Mouse (Mus musculus) embryo, embryonic 11.5 days (tissue): ENCODE results near the gene Pcmt1.
"Not testable (repeated sequence)": the region's sequence is repeated elsewhere in the genome, so short reads cannot be mapped to it uniquely, and the experiment has no call there.

Source experiments
- DNase-seq: peaks from one replicate; pipeline ENCODE4 v3.0.0-alpha.2; 2012; ENCODE audit warnings: low read depth, low spot score

Pcmt1 gene

DNA sequence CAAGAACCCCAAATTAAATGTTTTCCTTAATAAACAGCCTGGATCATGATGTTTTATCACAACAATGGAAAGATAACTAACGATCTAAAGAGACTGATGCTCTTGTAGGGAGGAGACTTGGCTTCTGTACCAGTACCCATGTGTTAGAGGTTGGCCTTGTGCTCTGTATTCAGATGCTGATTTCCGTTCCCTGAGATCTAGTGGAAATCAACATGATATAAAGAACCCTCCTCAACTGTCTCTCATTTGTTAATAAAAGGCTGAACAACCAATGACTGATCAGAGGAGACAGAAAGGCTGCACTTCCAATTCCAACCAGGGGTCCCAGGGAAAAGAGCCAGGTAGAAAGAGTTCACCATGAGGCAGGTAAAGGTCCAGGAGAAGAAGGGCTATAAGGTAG, 35.0 kb downstream of the Pcmt1 start:
- DNase-seq = no peak

GRCm38 (mm10) chr10:7640366-7640765, 40.6 kb downstream of the Pcmt1 start:
- DNase-seq = no peak

DNA sequence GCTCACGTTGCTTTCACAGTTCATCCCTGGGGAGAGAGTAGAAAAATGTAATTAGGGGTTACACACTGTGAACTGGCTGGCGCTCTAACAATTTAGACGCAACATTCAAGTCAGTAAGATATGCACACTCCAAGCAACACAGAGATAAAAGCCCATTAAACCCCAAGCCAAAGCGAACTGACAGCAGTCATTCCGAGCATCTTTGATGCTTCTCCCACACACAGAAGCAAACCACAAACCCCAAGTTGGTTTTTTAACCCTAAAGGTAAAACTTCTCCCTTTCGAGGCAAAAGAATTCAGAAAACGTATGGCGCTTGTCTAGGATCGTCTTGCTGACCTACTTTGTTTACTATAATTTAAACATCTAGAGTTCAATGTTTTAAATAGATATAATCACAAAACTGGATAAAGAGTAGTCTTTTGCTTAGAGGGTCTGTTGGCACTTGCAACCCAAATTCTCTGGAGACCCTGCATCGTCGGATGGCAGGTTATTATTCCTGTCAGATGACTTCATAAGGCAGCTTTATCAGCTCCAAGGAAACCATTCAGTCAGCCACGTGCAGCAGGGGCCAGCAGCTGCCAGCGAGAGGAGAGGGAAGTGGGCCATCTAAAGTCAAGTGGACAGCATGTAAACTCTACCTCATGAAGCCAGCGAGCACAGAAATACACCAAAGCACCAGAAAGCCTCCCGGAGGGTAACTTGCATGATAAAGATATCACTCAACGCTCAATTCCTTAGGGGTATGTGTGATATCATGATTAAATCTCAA, 49.8 kb downstream of the Pcmt1 start:
- no peak for DNase-seq

DNA sequence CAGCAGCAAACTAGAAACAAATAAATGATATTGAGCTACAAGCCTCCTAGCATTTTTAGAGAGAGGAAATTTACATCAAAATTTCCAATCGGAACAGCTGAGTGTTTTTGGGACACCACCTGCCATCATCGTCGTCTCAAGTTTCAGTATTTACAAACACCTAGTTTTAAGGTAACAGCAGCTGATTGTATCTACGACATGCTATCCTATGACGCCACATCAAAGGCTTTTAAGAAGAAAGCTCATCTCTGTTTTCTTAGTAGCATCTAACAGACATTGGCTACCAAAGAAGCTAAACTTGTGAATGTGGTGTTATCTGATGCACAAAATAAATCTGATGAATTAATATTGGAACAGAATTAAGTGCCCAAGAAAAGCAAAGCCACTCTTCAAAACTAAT, 50.6 kb downstream of the Pcmt1 start:
- DNase-seq = no peak

- DNase-seq = no peak
Observed at GRCm38 (mm10) chr10:7629092-7629491, 51.8 kb downstream of the Pcmt1 start.

- no peak for DNase-seq
Observed at GRCm38 (mm10) chr10:7623861-7624518, 56.9 kb downstream of the Pcmt1 start.

DNA sequence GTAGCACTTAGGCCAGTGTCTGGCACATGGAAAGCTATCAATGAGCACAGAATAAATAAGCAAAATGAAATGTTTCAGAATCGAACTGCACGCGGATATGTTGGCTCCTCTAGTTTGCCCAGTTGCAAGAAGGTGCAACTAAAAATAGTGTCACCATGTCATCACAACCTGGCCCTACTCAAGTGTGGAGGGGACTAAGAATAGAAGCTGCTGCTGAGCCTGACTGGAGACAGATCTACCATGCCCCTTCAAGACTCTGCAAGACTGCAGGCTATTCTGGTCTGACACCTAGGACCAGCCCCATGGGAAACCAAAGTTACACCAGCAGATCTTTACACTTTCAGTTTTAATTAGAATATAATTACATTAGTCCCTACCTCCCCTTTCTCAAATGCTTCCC, 58.6 kb downstream of the Pcmt1 start:
- no peak for DNase-seq

DNA sequence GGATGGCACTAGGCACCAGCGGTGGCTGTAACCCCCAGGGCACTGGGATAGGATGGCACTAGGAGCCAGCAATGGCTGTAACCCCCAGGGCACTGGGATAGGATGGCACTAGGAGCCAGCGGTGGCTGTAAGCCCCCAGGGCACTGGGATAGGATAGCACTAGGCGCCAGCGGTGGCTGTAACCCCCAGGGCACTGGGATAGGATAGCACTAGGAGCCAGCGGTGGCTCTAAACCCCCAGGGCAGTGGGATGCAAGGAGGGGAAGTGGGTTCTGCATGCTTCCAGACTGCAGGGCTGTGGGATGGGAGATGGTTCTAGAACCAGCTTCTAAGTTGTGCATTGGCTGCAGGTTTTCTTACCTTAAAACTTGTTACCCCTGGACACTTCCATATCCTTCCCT, 60.2 kb downstream of the Pcmt1 start:
- DNase-seq = no peak

DNA sequence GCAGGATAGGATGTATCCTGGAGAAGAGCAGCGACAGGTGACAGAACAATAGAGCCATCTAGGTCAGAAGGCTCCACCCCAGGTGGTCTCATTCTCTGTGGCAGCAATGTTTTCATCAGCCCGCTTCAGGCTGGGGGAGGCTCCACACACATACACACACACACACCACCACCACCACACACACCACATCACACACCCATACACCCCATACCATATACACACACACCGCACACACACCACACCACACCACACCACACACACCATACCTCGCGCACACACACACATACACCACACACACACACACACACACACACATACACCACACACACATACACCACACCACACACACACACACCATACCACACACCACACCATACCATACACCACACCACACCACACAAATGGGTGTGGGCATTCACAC, 61.1 kb downstream of the Pcmt1 start:
- DNase-seq = no peak

- not testable (repeated sequence) for DNase-seq
Observed at GRCm38 (mm10) chr10:7617556-7617955, 63.4 kb downstream of the Pcmt1 start.

GRCm38 (mm10) chr10:7617146-7617545, 63.8 kb downstream of the Pcmt1 start:
- DNase-seq = not testable (repeated sequence)

DNA sequence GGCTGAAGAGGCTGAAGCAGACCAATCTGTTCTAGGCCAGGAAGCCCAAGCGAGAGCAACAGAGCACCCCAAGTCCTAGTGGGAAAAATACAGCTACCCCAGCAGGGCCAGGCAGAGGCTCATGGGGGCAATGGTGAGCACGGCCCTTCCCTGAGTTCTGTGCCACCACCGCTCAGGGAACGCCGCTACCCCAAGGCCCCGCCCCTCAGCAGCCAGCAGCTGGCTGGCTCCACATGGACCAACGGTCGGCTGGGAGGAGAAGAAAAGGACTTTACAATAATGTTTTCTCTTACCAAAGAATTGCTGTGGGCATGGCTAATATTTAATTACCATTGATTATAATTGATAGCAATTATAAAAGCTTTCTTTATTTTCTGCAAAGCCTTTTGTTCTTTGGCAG, 66.1 kb downstream of the Pcmt1 start:
- DNase-seq = no peak

DNA sequence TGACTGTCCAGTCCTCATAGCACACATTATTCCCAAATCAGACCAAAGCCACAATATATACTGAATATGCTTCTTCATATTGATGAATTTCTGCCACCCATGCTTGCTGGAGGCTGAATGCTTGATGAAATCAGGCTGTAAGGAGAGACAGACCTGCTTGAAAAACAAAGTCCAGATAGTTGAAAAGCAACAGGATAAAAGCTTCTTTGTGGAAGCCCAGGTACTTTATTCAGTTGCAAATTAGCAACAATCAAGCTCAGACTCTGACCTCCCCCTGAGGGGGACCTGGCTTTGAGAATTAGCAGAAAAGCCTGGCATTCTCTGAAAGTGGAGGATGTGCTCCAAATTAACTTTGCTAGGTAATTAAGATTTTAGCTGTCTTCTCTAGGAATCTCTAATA, 68.7 kb downstream of the Pcmt1 start:
- DNase-seq = not testable (repeated sequence)

- no peak for DNase-seq
Observed at GRCm38 (mm10) chr10:7611647-7612046, 69.3 kb downstream of the Pcmt1 start.

GRCm38 (mm10) chr10:7608611-7609010, 72.3 kb downstream of the Pcmt1 start:
- no peak for DNase-seq

GRCm38 (mm10) chr10:7606437-7606836, 74.5 kb downstream of the Pcmt1 start:
- DNase-seq = no peak

- no peak for DNase-seq
Observed at GRCm38 (mm10) chr10:7605168-7605567, 75.8 kb downstream of the Pcmt1 start.

- DNase-seq = peak; percentile 54
Observed at GRCm38 (mm10) chr10:7600647-7601046, 80.3 kb downstream of the Pcmt1 start.

DNA sequence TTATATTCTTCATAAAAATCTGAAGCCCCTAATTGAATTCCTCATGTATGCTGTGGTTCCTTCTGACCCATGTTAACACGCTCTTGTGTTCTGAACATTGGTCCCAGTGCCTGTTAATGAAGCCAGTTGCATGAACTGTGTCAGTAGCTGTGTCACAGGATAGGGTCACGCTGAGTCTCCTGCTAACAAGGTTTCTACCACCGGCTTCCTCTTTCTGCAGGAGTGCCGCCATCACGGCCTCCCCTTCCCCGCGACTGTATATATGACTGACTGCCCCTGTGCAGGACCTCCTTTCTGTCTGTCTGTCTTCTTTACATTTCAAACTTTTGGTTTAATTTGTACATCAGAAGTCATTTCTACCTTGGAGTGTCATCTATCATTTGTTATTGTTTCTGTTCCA, 82.8 kb downstream of the Pcmt1 start:
- DNase-seq = no peak

GRCm38 (mm10) chr10:7596251-7596650, 84.7 kb downstream of the Pcmt1 start:
- DNase-seq = no peak

DNA sequence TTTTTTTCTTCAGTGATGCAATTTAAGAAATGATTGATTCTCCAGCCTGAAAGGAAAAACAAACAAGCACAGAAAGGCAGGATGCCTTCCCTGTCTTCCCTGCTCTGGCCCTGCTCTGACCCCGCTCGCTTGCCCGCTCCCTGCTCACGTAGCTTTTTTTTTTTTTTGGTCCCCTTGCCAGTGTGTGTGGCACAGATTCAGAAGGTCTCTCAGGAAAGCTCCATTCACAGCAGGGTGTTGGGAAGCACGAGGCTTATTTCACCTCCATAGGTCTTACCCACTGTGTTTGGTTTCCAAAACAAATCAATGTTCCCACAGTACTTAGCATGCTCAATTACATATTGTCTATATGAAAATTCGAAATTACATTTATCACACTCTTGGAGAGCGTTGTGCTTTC, 86.1 kb downstream of the Pcmt1 start:
- no peak for DNase-seq

DNA sequence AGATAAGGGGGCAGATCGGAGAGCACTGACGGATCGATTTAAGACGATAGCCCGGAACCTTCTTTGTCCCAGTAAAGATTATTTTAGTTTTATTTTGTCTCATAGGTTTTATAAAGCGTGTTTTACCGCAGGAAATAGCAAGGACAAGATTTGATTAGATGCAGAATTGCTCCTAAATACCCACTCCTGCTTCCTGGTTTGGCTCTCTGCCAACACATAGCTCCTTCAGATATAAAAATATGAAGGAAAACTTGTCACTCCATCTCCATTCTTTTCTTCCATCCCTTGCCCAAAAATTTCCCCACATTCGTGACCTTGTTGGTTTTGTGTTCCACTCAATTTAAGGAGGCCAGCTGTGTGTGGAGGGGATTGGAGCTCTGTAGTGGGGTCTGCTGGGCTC, 90.1 kb downstream of the Pcmt1 start:
- DNase-seq = no peak

DNA sequence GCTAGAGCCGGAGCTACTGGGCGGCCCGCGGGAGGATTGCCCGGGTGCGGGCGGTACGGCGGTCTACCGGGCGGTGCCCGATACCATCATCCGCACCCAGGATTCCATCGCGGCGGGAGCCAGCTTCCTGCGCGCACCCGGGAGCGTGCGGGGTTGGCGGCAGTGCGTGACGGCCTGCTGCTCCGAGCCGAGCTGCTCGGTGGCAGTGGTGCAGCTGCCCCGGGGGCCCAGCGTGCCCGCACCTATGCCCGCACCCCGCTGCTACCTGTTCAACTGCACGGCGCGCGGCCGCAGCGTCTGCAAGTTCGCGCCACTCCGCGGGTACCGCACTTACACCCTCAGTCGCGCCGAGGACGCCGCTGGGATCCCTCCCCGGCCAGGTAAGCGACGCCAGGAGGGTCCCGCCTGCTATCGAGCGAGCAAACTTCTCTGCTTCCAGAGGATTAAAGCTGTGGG, 90.7 kb downstream of the Pcmt1 start:
- no peak for DNase-seq
